Mouse (Mus musculus): ENCODE results near the gene Cabp4. TPM values are rescaled to one million over a fixed set of nuclear protein-coding genes. Genes with fewer than 3 reads are reported as not detected.

Cabp4 gene
- polyA plus RNA-seq, 1 experiment = 0.16 TPM

GRCm38 (mm10) chr19:4145936-4146335, 2.1 kb upstream of the Cabp4 start:
- no peak for TF ChIP-seq CTCF (IDR thresholded peaks at IDR 0.05; ENCODE audit: control insufficient read depth, insufficient read depth, insufficient replicate concordance, low read depth, low read length)
- no peak for TF ChIP-seq POLR2A (IDR thresholded peaks at IDR 0.05; ENCODE audit: control insufficient read depth, low read depth, low read length)

GRCm38 (mm10) chr19:4144550-4145498, 991 bp upstream of the Cabp4 start:
- Histone ChIP-seq H3K27ac (ENCODE audit: control insufficient read depth, insufficient read depth, low read depth, low read length) (no peak overlapping the region), H3K4me3 (ENCODE audit: control insufficient read depth, low read depth, low read length) (no peak overlapping the region), H3K36me3 (ENCODE audit: control insufficient read depth, insufficient read depth, low read length) (no peaks in the 10 kb centered on the region), H3K27me3 (ENCODE audit: control insufficient read depth, insufficient read depth, low read length) (no peaks in the 10 kb centered on the region), H3K4me1 (ENCODE audit: control insufficient read depth, insufficient read depth, low read length) (peaks cover 14% of the 10 kb centered on the region)
- TF ChIP-seq CTCF (IDR thresholded peaks at IDR 0.05; ENCODE audit: control insufficient read depth, insufficient read depth, insufficient replicate concordance, low read depth, low read length) (no peak), POLR2A (IDR thresholded peaks at IDR 0.05; ENCODE audit: control insufficient read depth, low read depth, low read length) (no peak)

More at GRCm38 (mm10) chr19:4145936-4146335, 2.1 kb upstream of the Cabp4 start:
- peaks cover 17% of the 10 kb centered on the region for H3K4me1 ChIP-seq (ENCODE audit: control insufficient read depth, insufficient read depth, low read length)
- H3K36me3 ChIP-seq (ENCODE audit: control insufficient read depth, insufficient read depth, low read length) = no peaks in the 10 kb centered on the region
- no peaks in the 10 kb centered on the region for H3K27me3 ChIP-seq (ENCODE audit: control insufficient read depth, insufficient read depth, low read length)
- no peak overlapping the region for H3K27ac ChIP-seq (ENCODE audit: control insufficient read depth, insufficient read depth, low read depth, low read length)
- no peak overlapping the region for H3K4me3 ChIP-seq (ENCODE audit: control insufficient read depth, low read depth, low read length)

GRCm38 (mm10) chr19:4142416-4143173, 1.2 kb downstream of the Cabp4 start:
- peaks cover 7% of the 10 kb centered on the region for H3K4me1 ChIP-seq (ENCODE audit: control insufficient read depth, insufficient read depth, low read length)
- H3K36me3 ChIP-seq (ENCODE audit: control insufficient read depth, insufficient read depth, low read length) = no peaks in the 10 kb centered on the region
- H3K27me3 ChIP-seq (ENCODE audit: control insufficient read depth, insufficient read depth, low read length) = no peaks in the 10 kb centered on the region
- H3K4me3 ChIP-seq (ENCODE audit: control insufficient read depth, low read depth, low read length) = no peak overlapping the region
- H3K27ac ChIP-seq (ENCODE audit: control insufficient read depth, insufficient read depth, low read depth, low read length) = no peak overlapping the region
- TF ChIP-seq POLR2A (IDR thresholded peaks at IDR 0.05; ENCODE audit: control insufficient read depth, low read depth, low read length) (no peak), CTCF (IDR thresholded peaks at IDR 0.05; ENCODE audit: control insufficient read depth, insufficient read depth, insufficient replicate concordance, low read depth, low read length) (no peak)

GRCm38 (mm10) chr19:4140147-4140546, 3.7 kb downstream of the Cabp4 start:
- Histone ChIP-seq H3K4me1 (ENCODE audit: control insufficient read depth, insufficient read depth, low read length) (no peaks in the 10 kb centered on the region), H3K36me3 (ENCODE audit: control insufficient read depth, insufficient read depth, low read length) (no peaks in the 10 kb centered on the region), H3K4me3 (ENCODE audit: control insufficient read depth, low read depth, low read length) (no peak overlapping the region), H3K27ac (ENCODE audit: control insufficient read depth, insufficient read depth, low read depth, low read length) (no peak overlapping the region), H3K27me3 (ENCODE audit: control insufficient read depth, insufficient read depth, low read length) (no peaks in the 10 kb centered on the region)
- TF ChIP-seq POLR2A (IDR thresholded peaks at IDR 0.05; ENCODE audit: control insufficient read depth, low read depth, low read length) (no peak), CTCF (IDR thresholded peaks at IDR 0.05; ENCODE audit: control insufficient read depth, insufficient read depth, insufficient replicate concordance, low read depth, low read length) (no peak)

GRCm38 (mm10) chr19:4139446-4139845, 4.4 kb downstream of the Cabp4 start, which contains the start of gene Gpr152:
Gene Gpr152, plus strand, starts transcription at chr19:4139787.
- Histone ChIP-seq H3K27me3 (ENCODE audit: control insufficient read depth, insufficient read depth, low read length) (no peaks in the 10 kb centered on the region), H3K36me3 (ENCODE audit: control insufficient read depth, insufficient read depth, low read length) (no peaks in the 10 kb centered on the region), H3K4me3 (ENCODE audit: control insufficient read depth, low read depth, low read length) (no peak within 1 kb of the TSS), H3K4me1 (ENCODE audit: control insufficient read depth, insufficient read depth, low read length) (no peaks in the 10 kb centered on the region), H3K27ac (ENCODE audit: control insufficient read depth, insufficient read depth, low read depth, low read length) (no peak within 1 kb of the TSS)
- TF ChIP-seq POLR2A (IDR thresholded peaks at IDR 0.05; ENCODE audit: control insufficient read depth, low read depth, low read length) (no peak), CTCF (IDR thresholded peaks at IDR 0.05; ENCODE audit: control insufficient read depth, insufficient read depth, insufficient replicate concordance, low read depth, low read length) (no peak)

GRCm38 (mm10) chr19:4137913-4138312, 5.9 kb downstream of the Cabp4 start:
- Histone ChIP-seq H3K4me3 (ENCODE audit: control insufficient read depth, low read depth, low read length) (no peak overlapping the region), H3K27ac (ENCODE audit: control insufficient read depth, insufficient read depth, low read depth, low read length) (no peak overlapping the region), H3K27me3 (ENCODE audit: control insufficient read depth, insufficient read depth, low read length) (no peaks in the 10 kb centered on the region), H3K4me1 (ENCODE audit: control insufficient read depth, insufficient read depth, low read length) (no peaks in the 10 kb centered on the region), H3K36me3 (ENCODE audit: control insufficient read depth, insufficient read depth, low read length) (no peaks in the 10 kb centered on the region)
- TF ChIP-seq POLR2A (IDR thresholded peaks at IDR 0.05; ENCODE audit: control insufficient read depth, low read depth, low read length) = no peak
- no peak for TF ChIP-seq CTCF (IDR thresholded peaks at IDR 0.05; ENCODE audit: control insufficient read depth, insufficient read depth, insufficient replicate concordance, low read depth, low read length)

- H3K27me3 ChIP-seq (ENCODE audit: control insufficient read depth, insufficient read depth, low read length) = no peaks in the 10 kb centered on the region
- no peak for TF ChIP-seq POLR2A (IDR thresholded peaks at IDR 0.05; ENCODE audit: control insufficient read depth, low read depth, low read length)
- TF ChIP-seq CTCF (IDR thresholded peaks at IDR 0.05; ENCODE audit: control insufficient read depth, insufficient read depth, insufficient replicate concordance, low read depth, low read length) = no peak
- H3K27ac ChIP-seq (ENCODE audit: control insufficient read depth, insufficient read depth, low read depth, low read length) = no peak overlapping the region
- no peak overlapping the region for H3K4me3 ChIP-seq (ENCODE audit: control insufficient read depth, low read depth, low read length)
- H3K36me3 ChIP-seq (ENCODE audit: control insufficient read depth, insufficient read depth, low read length) = no peaks in the 10 kb centered on the region
- H3K4me1 ChIP-seq (ENCODE audit: control insufficient read depth, insufficient read depth, low read length) = no peaks in the 10 kb centered on the region
Observed at GRCm38 (mm10) chr19:4136463-4136862, 7.4 kb downstream of the Cabp4 start.

Data from testis, adult 2 months (tissue).